Mouse (Mus musculus): ENCODE data around the gene Prss57. TPM values are rescaled to one million over a fixed set of nuclear protein-coding genes. Genes with fewer than 3 reads are reported as not detected.
A peak's percentile ranks its signal among the peaks of the same experiment; 100 is the strongest.

Prss57 gene
- polyA plus RNA-seq, 1 experiment, result not detected

DNA sequence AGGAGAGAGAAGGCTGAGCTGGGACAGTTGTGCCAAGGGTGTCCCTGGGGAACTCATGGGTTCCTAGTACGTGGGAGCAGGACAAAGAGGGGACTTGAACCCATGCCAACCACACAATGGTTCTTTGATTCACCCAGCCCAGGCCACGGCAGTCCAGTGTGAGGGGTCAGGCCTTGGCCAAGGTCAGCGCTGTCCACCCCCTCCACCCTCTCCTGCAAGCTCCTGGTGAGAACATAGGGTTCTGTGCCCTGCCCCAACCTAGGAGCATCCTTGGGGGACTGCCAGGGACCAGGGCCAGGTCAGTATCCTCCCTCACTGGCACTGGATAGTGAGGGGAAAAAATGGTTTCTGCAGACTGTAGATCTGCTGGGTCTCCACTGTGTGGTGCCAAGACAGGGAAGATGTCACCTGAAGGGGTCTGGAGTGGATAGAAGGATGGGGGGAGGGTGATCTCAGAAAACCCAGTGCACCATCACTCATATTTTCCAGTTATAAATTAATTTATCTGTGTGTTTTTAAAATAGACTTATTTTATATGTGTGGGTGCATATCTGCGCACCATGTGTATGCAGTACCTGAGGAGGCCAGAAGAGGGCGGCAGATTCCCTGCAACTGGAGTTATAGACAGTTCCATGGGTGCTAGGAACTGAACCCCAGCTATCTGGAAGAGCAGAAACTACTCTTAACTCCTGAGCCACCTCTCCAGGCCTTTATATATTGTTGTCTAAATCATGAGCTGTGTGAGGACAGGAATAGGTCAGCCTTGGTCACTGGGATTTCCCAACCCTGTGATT, 16.1 kb downstream of the Prss57 start:
- H3K4me1 ChIP-seq (ENCODE audit: control insufficient read depth, insufficient read depth, low read length), result no peaks in the 10 kb centered on the region
- H3K27ac ChIP-seq (ENCODE audit: insufficient read depth, low read depth, low read length), result no peak overlapping the region
- no peak overlapping the region for H3K4me3 ChIP-seq (ENCODE audit: insufficient read depth, low read length)
- no peak for TF ChIP-seq POLR2A (IDR thresholded peaks at IDR 0.05; ENCODE audit: borderline replicate concordance, low read depth, low read length)
- TF ChIP-seq CTCF (IDR thresholded peaks at IDR 0.05; ENCODE audit: low read depth, low read length), result no peak

- no peak overlapping the region for H3K4me3 ChIP-seq (ENCODE audit: insufficient read depth, low read length)
- H3K27ac ChIP-seq (ENCODE audit: insufficient read depth, low read depth, low read length), result no peak overlapping the region
- TF ChIP-seq POLR2A (IDR thresholded peaks at IDR 0.05; ENCODE audit: borderline replicate concordance, low read depth, low read length), result no peak
- no peak for TF ChIP-seq CTCF (IDR thresholded peaks at IDR 0.05; ENCODE audit: low read depth, low read length)
- H3K4me1 ChIP-seq (ENCODE audit: control insufficient read depth, insufficient read depth, low read length), result no peaks in the 10 kb centered on the region
Measured at GRCm38 (mm10) chr10:79773208-79773607, 17.6 kb downstream of the Prss57 start.

DNA sequence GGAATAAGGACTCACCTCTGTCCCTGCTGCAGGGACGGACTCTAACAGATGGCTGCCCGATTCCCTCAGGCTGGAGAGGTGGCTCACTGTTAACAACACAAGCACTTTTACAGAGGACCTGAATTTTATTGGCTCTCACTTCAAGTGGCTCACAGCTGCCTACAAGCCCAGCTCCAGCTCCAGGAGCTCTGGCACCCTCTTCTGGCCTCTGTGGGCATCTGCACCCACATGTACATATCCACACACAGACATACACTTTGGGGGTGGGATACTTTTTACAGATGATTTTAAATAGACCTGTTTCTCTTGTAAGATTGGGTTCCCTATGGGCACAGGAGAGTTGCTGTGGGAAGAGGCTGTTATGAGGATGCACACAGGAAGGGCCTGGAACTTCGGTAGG, 18.4 kb downstream of the Prss57 start:
- Histone ChIP-seq H3K4me1 (ENCODE audit: control insufficient read depth, insufficient read depth, low read length) (peaks cover 3% of the 10 kb centered on the region; the same call in 1 of the 2 replicates), H3K4me3 (ENCODE audit: insufficient read depth, low read length) (no peak overlapping the region), H3K27ac (ENCODE audit: insufficient read depth, low read depth, low read length) (no peak overlapping the region)
- no peak for TF ChIP-seq CTCF (IDR thresholded peaks at IDR 0.05; ENCODE audit: low read depth, low read length)
- no peak for TF ChIP-seq POLR2A (IDR thresholded peaks at IDR 0.05; ENCODE audit: borderline replicate concordance, low read depth, low read length)

DNA sequence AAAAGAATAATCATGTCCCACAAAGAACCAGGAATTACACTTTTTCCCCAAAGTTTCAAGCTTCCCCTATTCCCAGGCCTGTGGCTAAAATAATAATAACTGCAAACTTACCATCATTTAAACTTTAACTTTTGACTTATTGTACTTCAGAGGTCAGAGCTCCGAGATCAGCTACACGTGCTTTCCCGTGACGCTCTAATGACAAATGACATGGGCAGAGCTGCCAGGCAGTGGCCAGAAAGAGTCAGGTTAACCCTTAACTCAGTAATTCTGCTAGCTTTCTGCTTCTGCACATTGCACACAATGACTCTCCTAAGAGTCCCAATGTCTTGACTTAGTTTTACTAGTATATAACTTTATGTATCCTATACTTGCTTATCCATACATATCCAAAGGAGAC, 21.4 kb downstream of the Prss57 start:
- Histone ChIP-seq H3K4me1 (ENCODE audit: control insufficient read depth, insufficient read depth, low read length) (peaks cover 15% of the 10 kb centered on the region), H3K27ac (ENCODE audit: insufficient read depth, low read depth, low read length) (no peak overlapping the region), H3K4me3 (ENCODE audit: insufficient read depth, low read length) (no peak overlapping the region)
- TF ChIP-seq POLR2A (IDR thresholded peaks at IDR 0.05; ENCODE audit: borderline replicate concordance, low read depth, low read length), result no peak

- peaks cover 24% of the 10 kb centered on the region for H3K4me1 ChIP-seq (ENCODE audit: control insufficient read depth, insufficient read depth, low read length)
- TF ChIP-seq CTCF (IDR thresholded peaks at IDR 0.05; ENCODE audit: low read depth, low read length), result peak; percentile 86
- TF ChIP-seq POLR2A (IDR thresholded peaks at IDR 0.05; ENCODE audit: borderline replicate concordance, low read depth, low read length), result no peak
- no peak overlapping the region for H3K27ac ChIP-seq (ENCODE audit: insufficient read depth, low read depth, low read length)
- H3K4me3 ChIP-seq (ENCODE audit: insufficient read depth, low read length), result no peak overlapping the region
Measured at GRCm38 (mm10) chr10:79768400-79768799, 22.4 kb downstream of the Prss57 start.

- peaks cover 31% of the 10 kb centered on the region for H3K4me1 ChIP-seq (ENCODE audit: control insufficient read depth, insufficient read depth, low read length)
- peak overlapping the region; percentile 42 for H3K27ac ChIP-seq (ENCODE audit: insufficient read depth, low read depth, low read length)
- H3K4me3 ChIP-seq (ENCODE audit: insufficient read depth, low read length), result peak overlapping the region; percentile 86
- TF ChIP-seq POLR2A (IDR thresholded peaks at IDR 0.05; ENCODE audit: borderline replicate concordance, low read depth, low read length), result no peak
- no peak for TF ChIP-seq CTCF (IDR thresholded peaks at IDR 0.05; ENCODE audit: low read depth, low read length)
Measured at GRCm38 (mm10) chr10:79767372-79768244, 23.2 kb downstream of the Prss57 start.

GRCm38 (mm10) chr10:79766508-79767325, 24.0 kb downstream of the Prss57 start, which contains the start of gene Rnf126:
Gene Rnf126 (minus strand): TSS chr10:79766952.
- TF ChIP-seq CTCF (IDR thresholded peaks at IDR 0.05; ENCODE audit: low read depth, low read length) (no peak), POLR2A (IDR thresholded peaks at IDR 0.05; ENCODE audit: borderline replicate concordance, low read depth, low read length) (0 out of 2 replicates have a peak, but pooled peaks have one; percentile 16)
- peaks cover 31% of the 10 kb centered on the region for H3K4me1 ChIP-seq (ENCODE audit: control insufficient read depth, insufficient read depth, low read length)
- peak within 1 kb of the TSS; percentile 86 for H3K4me3 ChIP-seq (ENCODE audit: insufficient read depth, low read length)
- H3K27ac ChIP-seq (ENCODE audit: insufficient read depth, low read depth, low read length), result peak within 1 kb of the TSS; percentile 64

DNA sequence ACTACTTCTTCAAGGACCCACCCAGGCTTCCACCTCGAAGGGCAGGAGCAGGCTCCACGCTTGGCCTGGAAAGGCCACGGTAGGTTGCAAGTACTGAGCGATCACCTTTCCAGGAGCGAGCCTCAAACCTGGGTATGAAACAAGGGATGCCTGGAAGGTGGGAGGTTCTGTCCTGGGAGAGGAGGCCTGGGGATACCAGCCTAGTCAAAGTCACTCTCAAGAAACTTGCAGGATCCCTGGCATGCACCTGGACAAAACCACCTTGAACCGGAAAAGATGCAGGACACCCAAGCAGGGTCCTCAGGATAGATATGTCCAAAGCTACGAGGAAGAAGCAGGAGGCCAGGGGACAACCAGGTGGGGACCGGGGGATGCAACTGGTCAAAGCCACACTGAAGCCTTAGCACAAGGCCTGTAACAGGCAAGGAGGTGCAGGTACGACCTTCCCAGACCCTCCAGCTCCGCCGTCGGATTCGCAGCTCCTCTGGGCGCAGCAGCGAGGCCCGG, 24.7 kb downstream of the Prss57 start:
- Histone ChIP-seq H3K4me3 (ENCODE audit: insufficient read depth, low read length) (peak overlapping the region; percentile 86), H3K4me1 (ENCODE audit: control insufficient read depth, insufficient read depth, low read length) (peaks cover 31% of the 10 kb centered on the region), H3K27ac (ENCODE audit: insufficient read depth, low read depth, low read length) (no peak overlapping the region)
- TF ChIP-seq CTCF (IDR thresholded peaks at IDR 0.05; ENCODE audit: low read depth, low read length) (no peak), POLR2A (IDR thresholded peaks at IDR 0.05; ENCODE audit: borderline replicate concordance, low read depth, low read length) (no peak)

GRCm38 (mm10) chr10:79765228-79765745, 25.5 kb downstream of the Prss57 start:
- Histone ChIP-seq H3K4me3 (ENCODE audit: insufficient read depth, low read length) (peak overlapping the region; percentile 86), H3K4me1 (ENCODE audit: control insufficient read depth, insufficient read depth, low read length) (peaks cover 31% of the 10 kb centered on the region)

More at GRCm38 (mm10) chr10:79765228-79765745, 25.5 kb downstream of the Prss57 start:
- TF ChIP-seq CTCF (IDR thresholded peaks at IDR 0.05; ENCODE audit: low read depth, low read length) (no peak), POLR2A (IDR thresholded peaks at IDR 0.05; ENCODE audit: borderline replicate concordance, low read depth, low read length) (no peak)
- H3K27ac ChIP-seq (ENCODE audit: insufficient read depth, low read depth, low read length), result no peak overlapping the region

All from bone marrow macrophage, adult 2 months (primary cell).